Mouse (Mus musculus): ENCODE data around the gene Rasgrp3. TPM values are rescaled to one million over a fixed set of nuclear protein-coding genes. Genes with fewer than 3 reads are reported as not detected.

Rasgrp3 gene
- 0.61 and 0.66 TPM in 2 replicates for polyA plus RNA-seq (2012; rRNA removed)

DNA sequence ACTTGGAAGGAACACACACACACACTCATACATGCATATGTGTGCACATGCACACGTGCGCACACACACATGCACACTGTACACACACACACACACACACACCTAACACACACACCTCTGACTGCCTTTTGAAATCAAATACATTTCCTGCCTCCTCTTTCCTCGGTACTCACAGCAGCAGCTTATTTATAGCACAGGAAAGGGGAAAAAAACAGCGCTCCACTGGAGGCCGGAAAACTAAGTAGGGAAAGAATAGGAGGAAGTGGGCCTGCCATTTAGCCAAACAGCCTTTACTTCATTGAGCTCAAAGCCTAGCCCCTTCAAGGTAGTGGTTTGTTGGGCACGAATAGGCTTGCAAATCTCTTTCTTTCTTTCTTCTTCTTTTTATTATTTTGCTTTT is at the start of gene Rasgrp3:
Rasgrp3 (plus strand) TSS at position 298 of the 400 bp plus-strand sequence.
- Histone ChIP-seq H3K36me3 (ENCODE audit: control insufficient read depth, insufficient read depth, low read length) (no peaks in the 10 kb centered on the region), H3K27me3 (ENCODE audit: control insufficient read depth, insufficient read depth, low read length) (no peaks in the 10 kb centered on the region), H3K4me1 (ENCODE audit: control insufficient read depth, insufficient read depth, insufficient read length, low read length) (no peaks in the 10 kb centered on the region), H3K4me3 (ENCODE audit: low read depth, low read length) (peak within 1 kb of the TSS; percentile 31; the same call in 1 of the 2 replicates), H3K27ac (ENCODE audit: insufficient read depth, low read depth, low read length) (peak within 1 kb of the TSS; percentile 65; the same call in 1 of the 2 replicates)
- no peak for TF ChIP-seq CTCF (IDR thresholded peaks at IDR 0.05; ENCODE audit: extremely low read depth, insufficient read length, insufficient replicate concordance, low read depth, low read length)
- TF ChIP-seq POLR2A (IDR thresholded peaks at IDR 0.05; ENCODE audit: low read depth, low read length): no peak
- WGBS: 67% methylated on average over 6 of the region's 6 CpGs

- no peak overlapping the region for H3K27ac ChIP-seq (ENCODE audit: insufficient read depth, low read depth, low read length)
- TF ChIP-seq POLR2A (IDR thresholded peaks at IDR 0.05; ENCODE audit: low read depth, low read length) (no peak), CTCF (IDR thresholded peaks at IDR 0.05; ENCODE audit: extremely low read depth, insufficient read length, insufficient replicate concordance, low read depth, low read length) (no peak)
- H3K36me3 ChIP-seq (ENCODE audit: control insufficient read depth, insufficient read depth, low read length): 0 out of 2 replicates have a peak, but pooled peaks cover 1% of the 10 kb centered on the region
- H3K4me3 ChIP-seq (ENCODE audit: low read depth, low read length): no peak overlapping the region
- H3K4me1 ChIP-seq (ENCODE audit: control insufficient read depth, insufficient read depth, insufficient read length, low read length): peaks cover 5% of the 10 kb centered on the region
- H3K27me3 ChIP-seq (ENCODE audit: control insufficient read depth, insufficient read depth, low read length): no peaks in the 10 kb centered on the region
- WGBS: 79% methylated on average over 4 of the region's 4 CpGs
These were observed 47.3 kb upstream of the Rasgrp3 start for GRCm38 (mm10) chr17:75388402-75388801.

GRCm38 (mm10) chr17:75390142-75390541 is 45.6 kb upstream of the Rasgrp3 start:
- peak; percentile 36; the same call in 1 of the 2 replicates for TF ChIP-seq CTCF (IDR thresholded peaks at IDR 0.05; ENCODE audit: extremely low read depth, insufficient read length, insufficient replicate concordance, low read depth, low read length)
- no peak for TF ChIP-seq POLR2A (IDR thresholded peaks at IDR 0.05; ENCODE audit: low read depth, low read length)
- WGBS: 81% methylated on average over 10 of the region's 10 CpGs

DNA sequence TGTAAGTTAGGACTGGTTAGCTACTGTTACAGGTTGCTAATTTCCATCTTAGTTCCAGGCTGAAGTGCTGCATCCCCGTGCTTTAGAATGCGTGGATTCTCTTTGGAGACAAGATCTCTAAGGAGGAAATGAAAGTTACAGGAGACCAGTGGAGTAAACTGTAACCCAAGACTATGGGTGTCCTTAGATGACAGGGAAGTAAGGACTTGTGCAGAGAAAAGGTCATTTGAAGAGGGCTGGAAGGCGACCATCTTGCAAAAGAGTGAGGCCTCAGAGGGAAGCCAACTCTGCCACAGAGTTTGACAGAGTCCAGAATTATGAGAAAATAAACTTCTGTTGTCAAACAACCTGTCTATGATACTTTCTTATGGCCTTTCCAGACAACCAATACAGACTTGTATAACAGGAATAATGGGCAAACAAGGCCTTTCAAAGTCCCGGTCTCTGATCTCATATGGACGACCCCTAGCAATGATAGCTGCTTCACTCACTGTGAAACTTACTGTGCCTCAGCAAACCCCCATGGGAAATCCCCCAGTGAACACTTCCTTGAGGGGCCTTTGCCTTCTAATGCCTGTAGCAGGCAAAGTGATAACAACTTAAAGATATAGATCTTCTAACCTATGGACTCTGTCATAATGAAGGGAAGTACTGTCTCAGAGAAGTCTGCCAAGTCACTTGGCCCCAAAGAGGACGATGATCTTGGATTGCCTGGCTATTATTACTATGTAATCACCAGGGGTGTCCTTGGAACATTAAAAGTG is 44.1 kb upstream of the Rasgrp3 start:
- Histone ChIP-seq H3K27me3 (ENCODE audit: control insufficient read depth, insufficient read depth, low read length) (no peaks in the 10 kb centered on the region), H3K36me3 (ENCODE audit: control insufficient read depth, insufficient read depth, low read length) (0 out of 2 replicates have a peak, but pooled peaks cover 1% of the 10 kb centered on the region), H3K4me1 (ENCODE audit: control insufficient read depth, insufficient read depth, insufficient read length, low read length) (peaks cover 12% of the 10 kb centered on the region), H3K27ac (ENCODE audit: insufficient read depth, low read depth, low read length) (peak overlapping the region; percentile 91), H3K4me3 (ENCODE audit: low read depth, low read length) (no peak overlapping the region)
- 44% methylated on average over 6 of the region's 6 CpGs for WGBS
- TF ChIP-seq POLR2A (IDR thresholded peaks at IDR 0.05; ENCODE audit: low read depth, low read length) (no peak), CTCF (IDR thresholded peaks at IDR 0.05; ENCODE audit: extremely low read depth, insufficient read length, insufficient replicate concordance, low read depth, low read length) (no peak)

More at GRCm38 (mm10) chr17:75390142-75390541, 45.6 kb upstream of the Rasgrp3 start:
- peaks cover 12% of the 10 kb centered on the region for H3K4me1 ChIP-seq (ENCODE audit: control insufficient read depth, insufficient read depth, insufficient read length, low read length)
- no peak overlapping the region for H3K4me3 ChIP-seq (ENCODE audit: low read depth, low read length)
- H3K36me3 ChIP-seq (ENCODE audit: control insufficient read depth, insufficient read depth, low read length): 0 out of 2 replicates have a peak, but pooled peaks cover 1% of the 10 kb centered on the region
- no peaks in the 10 kb centered on the region for H3K27me3 ChIP-seq (ENCODE audit: control insufficient read depth, insufficient read depth, low read length)
- no peak overlapping the region for H3K27ac ChIP-seq (ENCODE audit: insufficient read depth, low read depth, low read length)

DNA sequence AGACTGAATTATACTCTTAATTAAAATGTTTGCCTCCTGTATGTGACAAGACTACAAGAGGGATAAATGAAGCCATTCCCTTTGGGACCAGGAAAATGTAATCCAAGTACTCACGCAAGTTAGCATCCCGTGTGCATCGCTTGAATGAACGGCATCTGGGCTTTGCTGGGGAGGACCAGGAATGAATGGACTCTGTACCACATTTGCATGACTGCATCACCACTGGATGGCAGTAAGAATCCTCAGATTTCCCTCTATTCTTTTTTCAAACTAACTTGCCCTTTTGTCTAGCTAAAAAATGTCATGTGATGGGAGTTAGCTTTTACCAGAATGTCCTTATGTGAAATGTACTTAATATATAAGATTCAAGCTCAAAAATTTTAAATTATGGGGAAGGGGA is 29.3 kb upstream of the Rasgrp3 start:
- WGBS: 51% methylated on average over 4 of the region's 4 CpGs
- no peaks in the 10 kb centered on the region for H3K4me1 ChIP-seq (ENCODE audit: control insufficient read depth, insufficient read depth, insufficient read length, low read length)
- no peak overlapping the region for H3K27ac ChIP-seq (ENCODE audit: insufficient read depth, low read depth, low read length)
- no peak overlapping the region for H3K4me3 ChIP-seq (ENCODE audit: low read depth, low read length)
- H3K36me3 ChIP-seq (ENCODE audit: control insufficient read depth, insufficient read depth, low read length): no peaks in the 10 kb centered on the region
- H3K27me3 ChIP-seq (ENCODE audit: control insufficient read depth, insufficient read depth, low read length): no peaks in the 10 kb centered on the region
- TF ChIP-seq CTCF (IDR thresholded peaks at IDR 0.05; ENCODE audit: extremely low read depth, insufficient read length, insufficient replicate concordance, low read depth, low read length) (no peak), POLR2A (IDR thresholded peaks at IDR 0.05; ENCODE audit: low read depth, low read length) (no peak)

GRCm38 (mm10) chr17:75416861-75417260 is 18.8 kb upstream of the Rasgrp3 start:
- no peaks in the 10 kb centered on the region for H3K27me3 ChIP-seq (ENCODE audit: control insufficient read depth, insufficient read depth, low read length)
- WGBS: 69% methylated on average over 3 of the region's 3 CpGs
- TF ChIP-seq POLR2A (IDR thresholded peaks at IDR 0.05; ENCODE audit: low read depth, low read length) (no peak), CTCF (IDR thresholded peaks at IDR 0.05; ENCODE audit: extremely low read depth, insufficient read length, insufficient replicate concordance, low read depth, low read length) (no peak)

GRCm38 (mm10) chr17:75434152-75434551 is 1.5 kb upstream of the Rasgrp3 start:
- H3K36me3 ChIP-seq (ENCODE audit: control insufficient read depth, insufficient read depth, low read length): no peaks in the 10 kb centered on the region
- H3K4me3 ChIP-seq (ENCODE audit: low read depth, low read length): no peak overlapping the region
- TF ChIP-seq CTCF (IDR thresholded peaks at IDR 0.05; ENCODE audit: extremely low read depth, insufficient read length, insufficient replicate concordance, low read depth, low read length) (no peak), POLR2A (IDR thresholded peaks at IDR 0.05; ENCODE audit: low read depth, low read length) (no peak)
- no peak overlapping the region for H3K27ac ChIP-seq (ENCODE audit: insufficient read depth, low read depth, low read length)
- no peaks in the 10 kb centered on the region for H3K4me1 ChIP-seq (ENCODE audit: control insufficient read depth, insufficient read depth, insufficient read length, low read length)
- H3K27me3 ChIP-seq (ENCODE audit: control insufficient read depth, insufficient read depth, low read length): no peaks in the 10 kb centered on the region
- WGBS: 87% methylated on average over 2 of the region's 2 CpGs

More at GRCm38 (mm10) chr17:75416861-75417260, 18.8 kb upstream of the Rasgrp3 start:
- Histone ChIP-seq H3K36me3 (ENCODE audit: control insufficient read depth, insufficient read depth, low read length) (no peaks in the 10 kb centered on the region), H3K27ac (ENCODE audit: insufficient read depth, low read depth, low read length) (no peak overlapping the region), H3K4me3 (ENCODE audit: low read depth, low read length) (no peak overlapping the region), H3K4me1 (ENCODE audit: control insufficient read depth, insufficient read depth, insufficient read length, low read length) (no peaks in the 10 kb centered on the region)
